Mouse (Mus musculus) kidney, postnatal 0 days (tissue): Measurements from ENCODE around the gene Iffo2. TPM values are rescaled to one million over a fixed set of nuclear protein-coding genes. Genes with fewer than 3 reads are reported as not detected.

Source experiments
- ATAC-seq: fragments of 200-750 bp; cut with Nextera tagmentation; replicated peaks from 2 replicates; pipeline ENCODE4 v1.8.0; 2017; ENCODE audit warnings: low read depth, moderate number of reproducible peaks, moderate TSS enrichment, moderate library complexity; ENCODE audit not compliant: low FRiP score
- DNase-seq: peaks from one replicate; pipeline ENCODE4 v3.0.0-alpha.2; 2016; ENCODE audit warnings: low spot score
- H3K27ac ChIP-seq: fragments of 300-500 bp; sonication (generic); 2 replicates; pipeline ENCODE4 v1.5.1; 2014; ENCODE audit warnings: mild to moderate bottlenecking
- H3K27me3 ChIP-seq: fragments of 300-500 bp; sonication (generic); 2 replicates; pipeline ENCODE4 v1.6.1; 2014; ENCODE audit warnings: low read length, mixed read lengths; ENCODE audit not compliant: insufficient read depth
- H3K36me3 ChIP-seq: fragments of 300-500 bp; sonication (generic); 2 replicates; pipeline ENCODE4 v1.6.1; 2014; ENCODE audit warnings: low read length, mixed read lengths; ENCODE audit not compliant: insufficient read depth
- H3K4me1 ChIP-seq: fragments of 300-500 bp; sonication (generic); replicated peaks from 2 replicates; pipeline ENCODE4 v1.6.1; 2014; ENCODE audit warnings: antibody characterized with exemption, low read length, mixed read lengths; ENCODE audit not compliant: insufficient read depth
- H3K4me2 ChIP-seq: fragments of 300-500 bp; sonication (generic); 2 replicates; pipeline ENCODE4 v1.6.1; 2014; ENCODE audit warnings: mild to moderate bottlenecking, low read length, moderate library complexity, mixed read lengths
- H3K4me3 ChIP-seq: fragments of 300-500 bp; sonication (generic); replicated peaks from 2 replicates; pipeline ENCODE4 v1.5.1; 2014; ENCODE audit warnings: low read depth, low read length
- H3K9ac ChIP-seq: fragments of 300-500 bp; sonication (generic); 2 replicates; pipeline ENCODE4 v1.6.1; 2014; ENCODE audit warnings: low read depth, low read length
- H3K9me3 ChIP-seq: fragments of 300-500 bp; sonication (generic); replicated peaks from 2 replicates; pipeline ENCODE4 v1.6.1; 2016; ENCODE audit warnings: low read length, inconsistent platforms, mixed read lengths
- CTCF ChIP-seq: IDR thresholded peaks from 2 replicates; pipeline ENCODE4 v1.5.1; 2016; ENCODE audit warnings: antibody characterized with exemption, low read depth, mild to moderate bottlenecking, moderate library complexity
- WGBS: fragments of 180-500 bp; shearing (Covaris S2); extraction: QIAGEN DNeasy Blood & Tissue Kit; methylation state at CpG from one replicate; pipeline ENCODE4 v1.1.7; 2014; 5-methylcytosine and 5-hydroxymethylcytosine counted together
- microRNA-seq: library from miRNA; unstranded; fragments of <30 nt; microRNA quantifications from one replicate; pipeline ENCODE4, GENCODE M21; 2016
- polyA plus RNA-seq: library from polyadenylated mRNA; unstranded; fragments of >200 nt; fragmentation: Nextera tagmentation; extraction: Ambion mirVana; gene quantifications from 2 replicates; pipeline ENCODE4 v1.2.1, GENCODE M21; 2015

Iffo2 gene
- polyA plus RNA-seq, 1 experiment from 2014 or later = 4.8 TPM

DNA sequence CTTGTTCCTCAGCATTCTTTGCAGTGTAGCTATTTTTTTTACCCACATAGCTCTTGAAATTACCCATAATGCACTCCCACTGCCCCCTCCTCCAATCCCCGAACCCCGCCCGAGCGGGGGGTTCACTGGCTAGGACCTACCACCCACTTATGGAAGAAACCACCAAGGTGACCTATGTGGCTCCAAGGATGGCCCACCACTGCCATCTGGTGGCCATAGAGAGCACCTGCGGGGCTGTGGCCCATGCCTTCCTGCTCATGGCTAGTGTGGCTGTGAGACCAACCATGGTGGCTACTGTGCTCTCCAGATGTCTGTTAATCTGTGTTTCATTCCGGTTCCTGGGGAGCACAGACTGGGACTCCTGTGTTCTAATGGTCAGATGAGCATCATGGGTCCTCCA lies 139.5 kb downstream of the Iffo2 start:
- no peak overlapping the region for H3K27ac ChIP-seq
- ATAC-seq (0 out of 2 replicates have a peak, but pooled peaks have one; percentile 55), DNase-seq (peak; percentile 63)
- H3K4me3 ChIP-seq = no peak overlapping the region
- no peaks in the 10 kb centered on the region for H3K36me3 ChIP-seq
- H3K4me1 ChIP-seq = no peaks in the 10 kb centered on the region
- H3K9ac ChIP-seq = no peak overlapping the region
- no peaks in the 10 kb centered on the region for H3K9me3 ChIP-seq
- WGBS = 19% methylated on average over 6 of the region's 6 CpGs
- TF ChIP-seq CTCF = peak; percentile 95
- H3K4me2 ChIP-seq = no peak overlapping the region
- no peaks in the 10 kb centered on the region for H3K27me3 ChIP-seq

Small RNA genes within 50 kb of the gene (microRNA-seq; reads per million reads assigned to microRNA genes)
- not detected for gene Gm25571
- gene Mir7020 = not detected

Other genes with a start within 250 kb of the Iffo2 start
- gene Pqlc2, start 219.8 kb upstream of the Iffo2 start, polyA plus RNA-seq = 21.3 and 24.0 TPM in 2 replicates
- 220 and 232 TPM in 2 replicates for gene Akr7a5, start 219.8 kb upstream of the Iffo2 start, polyA plus RNA-seq
- gene Mrto4, start 178.0 kb upstream of the Iffo2 start, polyA plus RNA-seq = 68.6 and 71.7 TPM in 2 replicates
- gene Emc1, start 178.0 kb upstream of the Iffo2 start, polyA plus RNA-seq = 19.0 and 22.6 TPM in 2 replicates
- 46.2 and 47.4 TPM in 2 replicates for gene Ubr4, start 177.9 kb upstream of the Iffo2 start, polyA plus RNA-seq
- gene Gm21969, start 72.6 kb downstream of the Iffo2 start, polyA plus RNA-seq = 0.04 TPM in 1 of 2 replicates, not detected in the other
- gene Aldh4a1, start 92.3 kb downstream of the Iffo2 start, polyA plus RNA-seq = 91.0 and 106 TPM in 2 replicates
- gene Tas1r2, start 123.0 kb downstream of the Iffo2 start, polyA plus RNA-seq = not detected in 2 replicates